Mouse (Mus musculus) telencephalon, adult 2 months (tissue): Measurements from ENCODE around the gene Duxbl1.
"Not testable (repeated sequence)": the region's sequence is repeated elsewhere in the genome, so short reads cannot be mapped to it uniquely, and the experiment has no call there.

Source experiments
- DNase-seq: peaks from one replicate; pipeline ENCODE4 v3.0.0-alpha.2; 2011; ENCODE audit warnings: low read depth, low spot score

Duxbl1 gene

GRCm38 (mm10) chr14:25978371-25979241, at the start of gene Duxbl1:
TSS of gene Duxbl1 (plus strand) at chr14:25978577.
- not testable (repeated sequence) for DNase-seq

- DNase-seq, result not testable (repeated sequence)
Measured at GRCm38 (mm10) chr14:25936867-25937630, 41.3 kb upstream of the Duxbl1 start.

- DNase-seq, result not testable (repeated sequence)
Measured at GRCm38 (mm10) chr14:25938004-25938403, 40.4 kb upstream of the Duxbl1 start, which contains the start of gene Cphx1. TSS of gene Cphx1 (plus strand) at chr14:25938304.

DNA sequence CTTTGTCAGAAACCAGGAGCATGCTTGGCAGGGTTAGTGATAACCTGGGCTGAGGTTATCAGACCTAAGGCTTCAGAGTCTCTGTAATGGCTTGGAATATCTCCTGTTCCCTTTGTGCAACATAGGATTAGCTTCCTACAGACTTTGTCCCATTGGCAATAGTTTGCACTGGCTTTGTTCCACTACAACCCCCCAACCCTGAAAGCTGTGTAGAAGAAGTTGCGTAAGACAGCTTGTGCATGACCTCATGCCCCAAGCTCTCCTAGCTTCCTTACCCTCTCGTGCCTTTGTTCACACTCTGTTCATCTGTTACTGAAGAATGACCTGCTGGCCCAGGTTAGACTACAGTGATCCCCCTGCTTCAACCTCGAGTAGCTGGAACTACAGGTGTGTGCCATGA, 20.5 kb upstream of the Duxbl1 start:
- not testable (repeated sequence) for DNase-seq

DNA sequence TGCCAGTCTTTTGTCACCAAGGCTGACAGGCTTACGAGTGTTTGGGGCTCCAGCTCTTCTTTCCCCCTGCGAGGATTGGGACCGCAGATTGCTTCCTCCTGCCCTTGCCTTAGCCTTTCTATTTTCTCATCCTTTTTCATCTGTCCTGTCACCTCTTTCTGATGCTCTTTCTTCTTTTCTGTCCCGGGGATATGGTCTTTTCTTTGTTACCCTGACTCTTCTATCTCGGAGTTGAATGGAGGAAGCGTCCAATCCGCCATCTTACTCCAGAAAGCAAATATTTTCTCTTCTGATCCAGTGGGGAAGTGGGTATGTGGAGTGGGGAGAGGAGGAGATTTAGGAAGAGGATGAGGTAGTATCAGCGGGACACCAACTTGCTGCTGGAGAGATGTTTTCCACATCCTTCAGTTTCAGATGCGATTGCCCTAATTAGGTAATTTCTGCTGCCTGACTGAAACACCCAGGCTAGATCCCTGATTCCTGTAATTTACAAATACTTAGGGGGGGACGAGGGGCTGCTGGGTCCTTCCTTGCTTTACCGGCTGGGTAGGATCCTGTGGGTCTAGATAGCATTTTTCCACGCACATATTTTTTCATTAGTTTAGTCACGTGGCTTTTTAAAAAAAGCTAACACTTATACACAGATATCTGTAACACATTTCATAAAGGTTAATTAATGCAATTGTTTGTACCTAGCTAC, 1.0 kb downstream of the Duxbl1 start:
- not testable (repeated sequence) for DNase-seq

DNA sequence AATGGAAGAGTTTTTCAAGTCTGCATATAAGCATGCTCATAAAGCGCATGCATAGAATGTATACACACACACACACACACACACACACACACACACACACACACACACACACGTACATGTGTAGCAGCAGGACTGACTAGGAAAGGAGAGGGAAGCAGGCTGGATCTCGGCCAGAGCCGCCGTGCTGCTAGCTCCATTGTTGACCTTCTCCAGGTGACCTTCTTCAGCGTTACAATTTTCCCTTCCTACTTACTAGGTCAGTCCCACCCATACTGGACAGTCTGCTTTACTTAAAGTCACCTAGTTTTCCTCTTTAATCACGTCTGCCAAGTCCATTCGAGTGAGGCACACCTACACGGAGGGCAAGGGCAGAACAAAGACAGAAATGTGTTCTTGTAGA, 3.5 kb downstream of the Duxbl1 start:
- DNase-seq, result not testable (repeated sequence)

- not testable (repeated sequence) for DNase-seq
Measured at GRCm38 (mm10) chr14:26007462-26007861, 29.1 kb downstream of the Duxbl1 start.

GRCm38 (mm10) chr14:26016414-26016813, 38.0 kb downstream of the Duxbl1 start:
- DNase-seq, result not testable (repeated sequence)

GRCm38 (mm10) chr14:26021555-26021954, 43.2 kb downstream of the Duxbl1 start:
- not testable (repeated sequence) for DNase-seq

- DNase-seq, result not testable (repeated sequence)
Measured at GRCm38 (mm10) chr14:26022831-26023230, 44.5 kb downstream of the Duxbl1 start.

DNA sequence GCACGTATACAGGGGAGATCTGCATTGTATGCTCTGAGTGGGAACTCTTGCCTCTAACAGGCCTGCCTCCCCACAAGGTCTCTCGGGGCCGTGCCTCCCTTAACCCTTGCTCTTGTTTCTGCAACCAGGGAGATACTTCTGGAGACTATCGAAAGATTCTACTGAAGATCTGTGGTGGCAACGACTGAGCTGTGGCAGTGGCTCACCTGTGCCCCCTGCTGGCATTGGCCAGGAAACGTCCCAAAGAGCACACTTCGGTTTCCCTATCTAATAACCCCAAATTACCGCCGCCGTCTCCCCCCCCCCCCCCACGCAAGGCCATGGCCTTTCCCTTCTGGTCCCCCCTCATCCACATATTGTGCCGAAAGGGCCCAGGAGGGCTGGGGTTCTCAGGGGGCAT, 47.3 kb downstream of the Duxbl1 start:
- DNase-seq, result not testable (repeated sequence)

GRCm38 (mm10) chr14:26034364-26034763, 56.0 kb downstream of the Duxbl1 start:
- DNase-seq, result not testable (repeated sequence)

- not testable (repeated sequence) for DNase-seq
Measured at GRCm38 (mm10) chr14:26035439-26035838, 57.1 kb downstream of the Duxbl1 start.
